Mouse (Mus musculus) olfactory bulb, adult 2 months (tissue): ENCODE measurements at regions not wholly inside any gene's neighbourhood (a gene's known extent, or its start where the extent isn't known, plus 50 kb on each side); places are given as distances from the start of the nearest gene placed in this dataset.

Experiments used
- CTCF ChIP-seq: fragments of 200-500 bp; IDR thresholded peaks from 2 replicates; pipeline ENCODE4 v1.5.1; 2012; ENCODE audit warnings: low read depth, mild to moderate bottlenecking, low read length, moderate library complexity; ENCODE audit not compliant: insufficient read depth
- POLR2A ChIP-seq: fragments of 200-500 bp; IDR thresholded peaks from 2 replicates; pipeline ENCODE4 v1.6.1; 2012; ENCODE audit warnings: mild to moderate bottlenecking, low read depth, low read length, moderate library complexity; ENCODE audit not compliant: insufficient read depth

DNA sequence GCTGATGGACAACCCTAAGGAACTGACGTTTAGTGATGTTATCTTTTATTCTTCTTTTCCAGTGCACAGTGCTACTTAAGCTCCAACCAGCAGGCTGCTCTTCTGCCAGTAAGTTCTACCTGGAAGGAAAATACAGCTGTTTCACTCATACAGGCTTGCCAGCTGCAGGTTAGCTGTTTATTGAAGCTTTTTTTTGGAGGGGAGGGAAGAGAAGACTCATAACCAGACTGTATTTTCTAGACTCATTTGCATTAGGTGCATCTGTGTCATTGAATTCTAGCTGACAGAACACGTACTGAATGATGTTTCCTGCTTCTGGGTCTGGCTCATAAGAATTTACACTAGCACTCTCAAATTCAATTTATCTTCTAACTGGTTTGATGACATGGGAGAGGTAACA, 513.3 kb upstream of the Igfbp7 start:
- TF ChIP-seq POLR2A = no peak
- no peak for TF ChIP-seq CTCF
